Mouse (Mus musculus): ENCODE results near the gene Coa5. TPM values are rescaled to one million over a fixed set of nuclear protein-coding genes. Genes with fewer than 3 reads are reported as not detected.

The Coa5 gene
- polyA plus RNA-seq, 1 experiment = 30.0 TPM

DNA sequence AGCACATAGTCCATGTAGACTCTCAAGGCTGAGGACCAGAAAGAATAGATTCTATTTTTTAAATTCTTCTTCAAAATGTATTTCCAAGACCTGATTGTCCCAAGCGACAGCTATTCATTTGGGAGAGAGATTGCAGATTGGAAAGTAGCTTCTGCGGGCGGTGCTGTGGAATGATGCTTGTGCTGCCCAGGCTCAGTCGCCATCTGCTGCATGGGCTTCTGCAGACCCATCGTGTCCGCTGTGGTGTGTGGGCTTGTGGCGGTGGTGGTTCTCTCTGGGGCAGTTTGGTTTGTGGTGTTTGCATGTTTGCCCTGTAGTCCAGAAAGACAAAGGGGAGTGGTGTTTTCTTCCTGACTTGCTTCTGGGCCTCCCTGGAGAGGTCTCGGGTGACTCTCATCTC, 53.7 kb downstream of the Coa5 start:
- H3K36me3 ChIP-seq (ENCODE audit: control insufficient read depth, insufficient read depth, low read length) = peaks cover 74% of the 10 kb centered on the region

DNA sequence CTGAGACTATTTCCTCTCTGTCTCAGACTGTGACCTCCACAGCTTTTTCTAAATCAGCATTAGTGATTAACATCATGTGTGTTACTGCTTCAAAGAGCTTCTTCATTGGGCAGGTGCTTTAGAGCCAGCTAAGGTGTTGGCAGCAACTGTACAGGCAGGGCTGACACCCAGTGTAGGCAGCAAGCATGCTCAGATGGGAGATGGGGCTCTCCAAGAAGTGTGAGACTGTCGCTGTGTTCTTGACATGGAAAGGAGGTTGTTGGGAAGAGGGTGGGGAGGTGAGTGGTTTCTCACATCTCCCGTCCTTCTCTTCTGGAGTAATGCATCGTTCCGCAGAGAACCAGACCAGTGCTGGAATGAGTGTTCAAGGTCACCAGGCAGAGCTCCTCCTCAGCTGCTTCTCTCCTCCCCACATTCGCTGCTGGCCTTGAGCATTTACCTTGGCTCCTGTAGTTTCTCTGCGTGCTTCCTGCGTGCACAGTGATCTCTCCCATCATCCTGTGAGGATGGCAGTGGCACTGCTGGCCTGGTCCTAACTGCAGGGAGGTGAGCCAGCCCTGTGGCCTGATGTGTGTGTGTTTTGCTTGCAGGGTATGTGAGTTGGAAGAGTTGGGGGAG, 61.0 kb downstream of the Coa5 start:
- Histone ChIP-seq H3K4me1 (ENCODE audit: control insufficient read depth, insufficient read depth, insufficient read length, low read length) (no peaks in the 10 kb centered on the region), H3K36me3 (ENCODE audit: control insufficient read depth, insufficient read depth, low read length) (peaks cover 55% of the 10 kb centered on the region), H3K27ac (ENCODE audit: insufficient read depth, low read depth, low read length) (no peak overlapping the region), H3K27me3 (ENCODE audit: control insufficient read depth, insufficient read depth, low read length) (no peaks in the 10 kb centered on the region), H3K4me3 (ENCODE audit: low read depth, low read length) (no peak overlapping the region)
- no peak for TF ChIP-seq CTCF (IDR thresholded peaks at IDR 0.05; ENCODE audit: extremely low read depth, insufficient read length, insufficient replicate concordance, low read depth, low read length)
- TF ChIP-seq POLR2A (IDR thresholded peaks at IDR 0.05; ENCODE audit: low read depth, low read length) = no peak
- 86% methylated on average over 7 of the region's 7 CpGs for WGBS

More for the DNA sequence above, 53.7 kb downstream of the Coa5 start:
- no peak for TF ChIP-seq CTCF (IDR thresholded peaks at IDR 0.05; ENCODE audit: extremely low read depth, insufficient read length, insufficient replicate concordance, low read depth, low read length)
- no peak for TF ChIP-seq POLR2A (IDR thresholded peaks at IDR 0.05; ENCODE audit: low read depth, low read length)
- 94% methylated on average over 8 of the region's 8 CpGs for WGBS
- no peak overlapping the region for H3K4me3 ChIP-seq (ENCODE audit: low read depth, low read length)
- H3K27me3 ChIP-seq (ENCODE audit: control insufficient read depth, insufficient read depth, low read length) = no peaks in the 10 kb centered on the region
- H3K27ac ChIP-seq (ENCODE audit: insufficient read depth, low read depth, low read length) = no peak overlapping the region
- H3K4me1 ChIP-seq (ENCODE audit: control insufficient read depth, insufficient read depth, insufficient read length, low read length) = no peaks in the 10 kb centered on the region

DNA sequence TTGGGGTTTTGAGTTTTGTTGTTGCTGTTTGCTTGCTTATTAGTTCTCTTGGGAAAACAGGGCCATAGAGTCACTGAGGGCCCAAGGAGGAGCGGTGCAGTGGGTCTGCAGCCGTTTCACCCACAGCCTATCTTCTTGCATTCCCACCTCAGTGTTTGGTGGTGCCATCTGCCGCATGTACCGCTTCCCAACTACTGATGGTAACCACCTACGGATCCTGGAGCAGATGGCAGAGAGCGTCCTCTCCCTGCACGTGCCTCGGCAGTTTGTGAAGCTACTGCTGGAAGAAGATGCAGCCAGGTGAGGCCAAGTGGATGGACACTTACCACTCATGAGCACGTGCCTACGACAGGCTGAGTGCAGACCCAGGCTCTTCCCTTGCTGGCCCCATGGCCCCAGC, 61.8 kb downstream of the Coa5 start:
- H3K4me1 ChIP-seq (ENCODE audit: control insufficient read depth, insufficient read depth, insufficient read length, low read length) = no peaks in the 10 kb centered on the region
- peaks cover 53% of the 10 kb centered on the region for H3K36me3 ChIP-seq (ENCODE audit: control insufficient read depth, insufficient read depth, low read length)
- H3K27ac ChIP-seq (ENCODE audit: insufficient read depth, low read depth, low read length) = no peak overlapping the region
- WGBS = 94% methylated on average over 10 of the region's 10 CpGs
- no peaks in the 10 kb centered on the region for H3K27me3 ChIP-seq (ENCODE audit: control insufficient read depth, insufficient read depth, low read length)
- H3K4me3 ChIP-seq (ENCODE audit: low read depth, low read length) = no peak overlapping the region
- no peak for TF ChIP-seq POLR2A (IDR thresholded peaks at IDR 0.05; ENCODE audit: low read depth, low read length)

Other genes with a start within 250 kb of the Coa5 start
- gene Cnga3, start 215.7 kb downstream of the Coa5 start, polyA plus RNA-seq (2012; rRNA removed) = 0.06 and 0.08 TPM in 2 replicates
- gene Inpp4a, start 130.2 kb downstream of the Coa5 start, polyA plus RNA-seq (2012; rRNA removed) = 11.3 and 28.6 TPM in 2 replicates
- 15.6 and 36.6 TPM in 2 replicates for gene Unc50, start within 50 bp of the Coa5 start, polyA plus RNA-seq (2012; rRNA removed)
- 21.6 and 53.3 TPM in 2 replicates for gene Mgat4a, start 110.9 kb upstream of the Coa5 start, polyA plus RNA-seq (2012; rRNA removed)

Measured in small intestine, adult 2 months (tissue).